Mouse (Mus musculus) midbrain, embryonic 12.5 days (tissue): ENCODE data around the gene Padi1. TPM values are rescaled to one million over a fixed set of nuclear protein-coding genes. Genes with fewer than 3 reads are reported as not detected.
A peak's percentile ranks its signal among the peaks of the same experiment; 100 is the strongest.

Source experiments
- ATAC-seq: fragments of 200-750 bp; cut with Nextera tagmentation; 2 replicates; pipeline ENCODE4 v1.8.0; 2017; ENCODE audit warnings: low read depth, moderate TSS enrichment, moderate library complexity; ENCODE audit not compliant: low FRiP score
- H3K27ac ChIP-seq: fragments of 300-500 bp; sonication (generic); replicated peaks from 2 replicates; pipeline ENCODE4 v1.5.1; 2016; ENCODE audit warnings: mild to moderate bottlenecking
- H3K27me3 ChIP-seq: fragments of 300-500 bp; sonication (generic); 2 replicates; pipeline ENCODE4 v1.6.1; 2016; ENCODE audit warnings: mild to moderate bottlenecking
- H3K36me3 ChIP-seq: fragments of 300-500 bp; sonication (generic); 2 replicates; pipeline ENCODE4 v1.6.1; 2016
- H3K4me1 ChIP-seq: fragments of 300-500 bp; sonication (generic); 2 replicates; pipeline ENCODE4 v1.6.1; 2016
- H3K4me2 ChIP-seq: fragments of 300-500 bp; sonication (generic); replicated peaks from 2 replicates; pipeline ENCODE4 v1.6.1; 2016; ENCODE audit warnings: mild to moderate bottlenecking, moderate library complexity
- H3K4me3 ChIP-seq: fragments of 300-500 bp; sonication (generic); 2 replicates; pipeline ENCODE4 v1.5.1; 2016; ENCODE audit warnings: mild to moderate bottlenecking
- H3K9ac ChIP-seq: fragments of 300-500 bp; sonication (generic); replicated peaks from 2 replicates; pipeline ENCODE4 v1.6.1; 2016; ENCODE audit warnings: mild to moderate bottlenecking, moderate library complexity
- H3K9me3 ChIP-seq: fragments of 300-500 bp; sonication (generic); 2 replicates; pipeline ENCODE4 v1.6.1; 2016; ENCODE audit warnings: mild to moderate bottlenecking
- WGBS: fragments of 180-500 bp; shearing (Covaris S2); methylation state at CpG from one replicate; pipeline ENCODE4 v1.1.7; 2016; 5-methylcytosine and 5-hydroxymethylcytosine counted together
- polyA plus RNA-seq: library from polyadenylated mRNA; unstranded; fragments of >200 nt; fragmentation: Nextera tagmentation; extraction: Ambion mirVana; gene quantifications from 2 replicates; pipeline ENCODE4 v1.2.1, GENCODE M21; 2016

Gene Padi1
- polyA plus RNA-seq, 1 experiment from 2014 or later = 0.06 TPM

- Histone ChIP-seq H3K4me2 (peak overlapping the region; percentile 51), H3K27ac (no peak overlapping the region), H3K4me3 (peak overlapping the region; percentile 28), H3K36me3 (no peaks in the 10 kb centered on the region), H3K4me1 (peaks cover 22% of the 10 kb centered on the region; the same call in 1 of the 2 replicates), H3K27me3 (peaks cover 37% of the 10 kb centered on the region), H3K9ac (0 out of 2 replicates have a peak overlapping the region, but pooled peaks have one; percentile 32), H3K9me3 (no peaks in the 10 kb centered on the region)
- 23% methylated on average over 36 of the region's 36 CpGs for WGBS
- 0 out of 2 replicates have a peak, but pooled peaks have one; percentile 9 for ATAC-seq
These were observed 31.0 kb downstream of the Padi1 start for GRCm38 (mm10) chr4:140814241-140815225.

- 31% methylated on average over 13 of the region's 13 CpGs for WGBS
- no peaks in the 10 kb centered on the region for H3K9me3 ChIP-seq
- H3K27me3 ChIP-seq = peaks cover 37% of the 10 kb centered on the region
- ATAC-seq = no peak
- H3K27ac ChIP-seq = no peak overlapping the region
- H3K36me3 ChIP-seq = no peaks in the 10 kb centered on the region
- peak overlapping the region; percentile 51 for H3K4me2 ChIP-seq
- peak overlapping the region; percentile 28; the same call in 1 of the 2 replicates for H3K4me3 ChIP-seq
- H3K9ac ChIP-seq = no peak overlapping the region
- peaks cover 22% of the 10 kb centered on the region; the same call in 1 of the 2 replicates for H3K4me1 ChIP-seq
These were observed 32.0 kb downstream of the Padi1 start for GRCm38 (mm10) chr4:140813358-140814185.

GRCm38 (mm10) chr4:140812609-140813008 is 33.0 kb downstream of the Padi1 start:
- ATAC-seq = no peak
- H3K27me3 ChIP-seq = peaks cover 37% of the 10 kb centered on the region
- no peak overlapping the region for H3K27ac ChIP-seq
- no peaks in the 10 kb centered on the region for H3K36me3 ChIP-seq
- H3K4me3 ChIP-seq = no peak overlapping the region
- H3K9ac ChIP-seq = no peak overlapping the region
- H3K4me1 ChIP-seq = peaks cover 22% of the 10 kb centered on the region; the same call in 1 of the 2 replicates
- H3K4me2 ChIP-seq = no peak overlapping the region
- WGBS = 49% methylated on average over 9 of the region's 14 CpGs
- H3K9me3 ChIP-seq = no peaks in the 10 kb centered on the region

- 77% methylated on average over 8 of the region's 8 CpGs for WGBS
These were observed 33.4 kb downstream of the Padi1 start for GRCm38 (mm10) chr4:140812191-140812590.

GRCm38 (mm10) chr4:140810458-140811260 is 34.9 kb downstream of the Padi1 start, which contains the start of gene Padi3:
Gene Padi3 (minus strand): TSS chr4:140810648.
- Histone ChIP-seq H3K4me3 (no peak within 1 kb of the TSS), H3K9ac (no peak within 1 kb of the TSS), H3K27me3 (peaks cover 36% of the 10 kb centered on the region), H3K27ac (no peak within 1 kb of the TSS), H3K36me3 (no peaks in the 10 kb centered on the region), H3K4me2 (no peak within 1 kb of the TSS), H3K9me3 (no peaks in the 10 kb centered on the region), H3K4me1 (peaks cover 22% of the 10 kb centered on the region; the same call in 1 of the 2 replicates)
- WGBS = 74% methylated on average over 16 of the region's 16 CpGs
- no peak for ATAC-seq

More at GRCm38 (mm10) chr4:140812191-140812590, 33.4 kb downstream of the Padi1 start:
- no peak overlapping the region for H3K27ac ChIP-seq
- no peak overlapping the region for H3K9ac ChIP-seq
- H3K4me1 ChIP-seq = peaks cover 22% of the 10 kb centered on the region; the same call in 1 of the 2 replicates
- no peaks in the 10 kb centered on the region for H3K9me3 ChIP-seq
- no peak overlapping the region for H3K4me2 ChIP-seq
- no peak overlapping the region for H3K4me3 ChIP-seq
- H3K27me3 ChIP-seq = peaks cover 37% of the 10 kb centered on the region
- no peak for ATAC-seq
- no peaks in the 10 kb centered on the region for H3K36me3 ChIP-seq

GRCm38 (mm10) chr4:140809118-140809517 is 36.5 kb downstream of the Padi1 start:
- 85% methylated on average over 8 of the region's 8 CpGs for WGBS

GRCm38 (mm10) chr4:140804601-140805000 is 41.0 kb downstream of the Padi1 start:
- Histone ChIP-seq H3K4me2 (no peak overlapping the region), H3K9me3 (no peaks in the 10 kb centered on the region), H3K4me3 (no peak overlapping the region), H3K27me3 (no peaks in the 10 kb centered on the region), H3K27ac (no peak overlapping the region), H3K4me1 (no peaks in the 10 kb centered on the region), H3K36me3 (no peaks in the 10 kb centered on the region), H3K9ac (no peak overlapping the region)
- WGBS = 91% methylated on average over 9 of the region's 9 CpGs
- no peak for ATAC-seq

More at GRCm38 (mm10) chr4:140809118-140809517, 36.5 kb downstream of the Padi1 start:
- H3K4me2 ChIP-seq = no peak overlapping the region
- no peak for ATAC-seq
- no peak overlapping the region for H3K27ac ChIP-seq
- H3K9ac ChIP-seq = no peak overlapping the region
- no peaks in the 10 kb centered on the region for H3K9me3 ChIP-seq
- no peak overlapping the region for H3K4me3 ChIP-seq
- peaks cover 16% of the 10 kb centered on the region; the same call in 1 of the 2 replicates for H3K4me1 ChIP-seq
- H3K27me3 ChIP-seq = peaks cover 22% of the 10 kb centered on the region
- H3K36me3 ChIP-seq = no peaks in the 10 kb centered on the region

- WGBS = 75% methylated on average over 3 of the region's 3 CpGs
These were observed 44.2 kb downstream of the Padi1 start for GRCm38 (mm10) chr4:140801364-140801763.

GRCm38 (mm10) chr4:140796786-140797185 is 48.8 kb downstream of the Padi1 start:
- no peak for ATAC-seq
- H3K4me3 ChIP-seq = no peak overlapping the region
- no peaks in the 10 kb centered on the region for H3K9me3 ChIP-seq
- no peak overlapping the region for H3K9ac ChIP-seq
- WGBS = 84% methylated on average over 3 of the region's 3 CpGs
- no peaks in the 10 kb centered on the region for H3K4me1 ChIP-seq
- H3K27me3 ChIP-seq = no peaks in the 10 kb centered on the region
- no peak overlapping the region for H3K27ac ChIP-seq
- no peak overlapping the region for H3K4me2 ChIP-seq
- H3K36me3 ChIP-seq = no peaks in the 10 kb centered on the region

More at GRCm38 (mm10) chr4:140801364-140801763, 44.2 kb downstream of the Padi1 start:
- Histone ChIP-seq H3K27ac (no peak overlapping the region), H3K4me3 (no peak overlapping the region), H3K27me3 (no peaks in the 10 kb centered on the region), H3K9me3 (no peaks in the 10 kb centered on the region), H3K9ac (no peak overlapping the region), H3K36me3 (no peaks in the 10 kb centered on the region), H3K4me1 (no peaks in the 10 kb centered on the region), H3K4me2 (no peak overlapping the region)
- no peak for ATAC-seq

- WGBS = 87% methylated on average over 9 of the region's 9 CpGs
- Histone ChIP-seq H3K4me3 (no peak overlapping the region), H3K9me3 (no peaks in the 10 kb centered on the region), H3K4me2 (no peak overlapping the region), H3K4me1 (no peaks in the 10 kb centered on the region), H3K27me3 (no peaks in the 10 kb centered on the region), H3K9ac (no peak overlapping the region), H3K36me3 (no peaks in the 10 kb centered on the region), H3K27ac (no peak overlapping the region)
- no peak for ATAC-seq
These were observed 50.9 kb downstream of the Padi1 start for GRCm38 (mm10) chr4:140794678-140795077.

GRCm38 (mm10) chr4:140793795-140794194 is 51.8 kb downstream of the Padi1 start:
- Histone ChIP-seq H3K27me3 (no peaks in the 10 kb centered on the region), H3K36me3 (no peaks in the 10 kb centered on the region), H3K9me3 (no peaks in the 10 kb centered on the region), H3K9ac (no peak overlapping the region), H3K4me2 (no peak overlapping the region), H3K27ac (no peak overlapping the region), H3K4me3 (no peak overlapping the region), H3K4me1 (no peaks in the 10 kb centered on the region)
- WGBS = 58% methylated on average over 9 of the region's 9 CpGs
- ATAC-seq = no peak
